Mouse (Mus musculus): ENCODE results near the gene Gm21921. TPM values are rescaled to one million over a fixed set of nuclear protein-coding genes. Genes with fewer than 3 reads are reported as not detected.
"Not testable (repeated sequence)": the region's sequence is repeated elsewhere in the genome, so short reads cannot be mapped to it uniquely, and the experiment has no call there.

Gene Gm21921
- total RNA-seq (2014; fragmentation: Nextera tagmentation) (not detected in 2 replicates), total RNA-seq (2017) (not detected in 2 replicates)

DNA sequence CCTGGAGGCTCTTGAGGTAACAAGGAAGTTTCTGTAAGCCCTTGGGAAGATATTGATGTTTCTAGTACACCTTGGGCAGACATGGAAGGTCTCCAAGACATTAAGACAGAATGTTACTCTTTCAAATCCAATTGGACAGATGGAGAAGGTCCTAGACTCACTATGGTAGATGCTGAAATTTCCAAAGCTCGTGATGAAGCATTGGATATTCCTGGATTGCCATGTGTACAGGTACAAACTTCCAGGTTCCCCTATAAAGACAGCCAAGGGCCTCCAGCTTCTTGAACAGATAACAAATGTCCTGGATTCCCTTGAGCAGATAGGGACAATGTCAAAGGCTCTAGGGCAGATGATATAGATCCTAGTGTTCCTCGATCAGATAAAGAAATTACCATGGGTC lies at the start of gene Gm21921:
Gm21921 (minus strand) TSS at position 101 of the 400 bp plus-strand sequence.
- ATAC-seq (replicated peaks; ENCODE audit: low FRiP score, low TSS enrichment, poor library complexity, severe bottlenecking) = not testable (repeated sequence)

Measured in megakaryocyte-erythroid progenitor cell, adult 5-6 weeks (primary cell).